Comparison of ENCODE assay signal across 8 mouse cellular contexts in genomic region chr2:166636867-166637672, GRCm38 (mm10).
DNase-seq lines count a peak whose midpoint lies in the region; ATAC-seq and TF ChIP-seq lines count a peak whose summit lies in the region.

No protein-coding gene starts in this region.

- H3K4me1 ChIP-seq in neural tube, embryonic 11.5 days (ENCODE audit: control insufficient read depth, insufficient read depth, low read length) = peaks cover 16% of the 10 kb centered on the region
- H3K4me1 ChIP-seq in hindbrain, embryonic 13.5 days (replicated peaks) = peaks cover 42% of the 10 kb centered on the region
- H3K4me1 ChIP-seq in small intestine, adult 2 months (ENCODE audit: control insufficient read depth, insufficient read depth, insufficient read length, low read length) = peaks cover 28% of the 10 kb centered on the region

- no peak overlapping the region; the same call in 1 of the 2 replicates for H3K9ac ChIP-seq in neural tube, embryonic 11.5 days (ENCODE audit: low read length)
- peak overlapping the region; percentile 31; the same call in 1 of the 2 replicates for H3K9ac ChIP-seq in hindbrain, embryonic 13.5 days

- ATAC-seq in neural tube, embryonic 11.5 days (ENCODE audit: insufficient read depth, low FRiP score, low TSS enrichment) = no peak; the same call in 1 of the 2 replicates
- ATAC-seq in hindbrain, embryonic 13.5 days (ENCODE audit: low FRiP score) = peak; percentile 79
- ATAC-seq in CD4-positive, CD25-positive, alpha-beta regulatory T cell, adult 4 months = no peak
- no peak for ATAC-seq in monocyte, adult 5-6 weeks (replicated peaks; ENCODE audit: insufficient number of reproducible peaks, low FRiP score, low TSS enrichment, poor library complexity, severe bottlenecking)

- H3K9me3 ChIP-seq in neural tube, embryonic 11.5 days (ENCODE audit: control insufficient read depth, low read length) = no peaks in the 10 kb centered on the region
- H3K9me3 ChIP-seq in hindbrain, embryonic 13.5 days = no peaks in the 10 kb centered on the region

- no peaks in the 10 kb centered on the region for H3K27me3 ChIP-seq in neural tube, embryonic 11.5 days (ENCODE audit: control insufficient read depth, insufficient read depth, low read length)
- no peaks in the 10 kb centered on the region for H3K27me3 ChIP-seq in hindbrain, embryonic 13.5 days
- H3K27me3 ChIP-seq in small intestine, adult 2 months (ENCODE audit: control insufficient read depth, insufficient read depth, low read length) = no peaks in the 10 kb centered on the region

- DNase-seq in neural tube, embryonic 11.5 days (ENCODE audit: low spot score) = no peak
- no peak for DNase-seq in neural tube, embryonic 10.5 days (ENCODE audit: extremely low spot score, low spot score)
- peak; percentile 43 to 74 for DNase-seq in left cerebral cortex, adult 2 months (ENCODE audit: extremely low spot score in 1 of 2, low spot score in 2 of 2)
- no peak for DNase-seq in heart, adult 11 months

- intact Hi-C loops in left cerebral cortex, adult 2 months (cut with DNase I) = loop anchor here (2.0 kb wide), 2 partner anchors 30 to 34 kb away; no protein-coding TSS in a partner anchor

- H3K4me2 ChIP-seq in neural tube, embryonic 11.5 days (ENCODE audit: low read depth) = no peak overlapping the region
- H3K4me2 ChIP-seq in hindbrain, embryonic 13.5 days = no peak overlapping the region

- TF ChIP-seq POLR2A in small intestine, adult 2 months (IDR thresholded peaks at IDR 0.05; ENCODE audit: low read depth, low read length) = no peak

- WGBS in neural tube, embryonic 11.5 days = 41% methylated on average over 17 of the region's 17 CpGs
- 33% methylated on average over 17 of the region's 17 CpGs for WGBS in hindbrain, embryonic 13.5 days
- WGBS in small intestine, adult 2 months = 31% methylated on average over 17 of the region's 17 CpGs

- no peak overlapping the region for H3K4me3 ChIP-seq in neural tube, embryonic 11.5 days (ENCODE audit: low read depth, low read length)
- no peak overlapping the region for H3K4me3 ChIP-seq in hindbrain, embryonic 13.5 days
- H3K4me3 ChIP-seq in left cerebral cortex, adult 2 months = no peak overlapping the region
- 0 out of 2 replicates have a peak overlapping the region, but pooled peaks have one; percentile 1 for H3K4me3 ChIP-seq in small intestine, adult 2 months (ENCODE audit: low read depth, low read length)

- peak overlapping the region; percentile 34; the same call in 1 of the 2 replicates for H3K27ac ChIP-seq in neural tube, embryonic 11.5 days (ENCODE audit: low read depth, low read length)
- H3K27ac ChIP-seq in hindbrain, embryonic 13.5 days = peak overlapping the region; percentile 60
- peak overlapping the region; percentile 74 for H3K27ac ChIP-seq in left cerebral cortex, adult 2 months
- peak overlapping the region; percentile 33; the same call in 1 of the 2 replicates for H3K27ac ChIP-seq in small intestine, adult 2 months (ENCODE audit: insufficient read depth, low read depth, low read length)

- TF ChIP-seq CTCF in left cerebral cortex, adult 2 months (IDR thresholded peaks at IDR 0.05) = no peak
- TF ChIP-seq CTCF in small intestine, adult 2 months (IDR thresholded peaks at IDR 0.05; ENCODE audit: extremely low read depth, insufficient read length, insufficient replicate concordance, low read depth, low read length) = no peak

- H3K36me3 ChIP-seq in neural tube, embryonic 11.5 days (ENCODE audit: control insufficient read depth, insufficient read depth, low read length) = peaks cover 2% of the 10 kb centered on the region; the same call in 1 of the 2 replicates
- H3K36me3 ChIP-seq in hindbrain, embryonic 13.5 days = peaks cover 20% of the 10 kb centered on the region
- H3K36me3 ChIP-seq in small intestine, adult 2 months (ENCODE audit: control insufficient read depth, insufficient read depth, low read length) = no peaks in the 10 kb centered on the region

Comparison
In these comparisons a context has a peak if more than half of its experiments do, and no peak if none do; other contexts are left out.
1. DNase-seq: peak in left cerebral cortex, adult 2 months (2 of 2); none in neural tube, embryonic 11.5 days (single experiment), neural tube, embryonic 10.5 days (single experiment) and heart, adult 11 months (single experiment).
2. Peak in every context shown above with its lines, with median percentiles within 50 percentile points of each other: H3K27ac ChIP-seq.